Mouse (Mus musculus) kidney, postnatal 14 days (tissue): Measurements from ENCODE around the gene Krtap28-13.

ENCODE experiments used
- DNase-seq: peaks from one replicate; pipeline ENCODE4 v3.0.0; 2022; ENCODE audit warnings: mixed read lengths

The Krtap28-13 gene

GRCm38 (mm10) chr1:83096935-83097334 lies 36.2 kb downstream of the Krtap28-13 start:
- DNase-seq = no peak

- DNase-seq = no peak
Measured at GRCm38 (mm10) chr1:83099160-83099559, 38.4 kb downstream of the Krtap28-13 start.

GRCm38 (mm10) chr1:83099580-83100137 lies 38.9 kb downstream of the Krtap28-13 start:
- DNase-seq = no peak

- peak; percentile 64 for DNase-seq
Measured at GRCm38 (mm10) chr1:83101891-83102290, 41.2 kb downstream of the Krtap28-13 start.

GRCm38 (mm10) chr1:83105464-83105863 lies 44.7 kb downstream of the Krtap28-13 start:
- no peak for DNase-seq

- DNase-seq = no peak
Measured at GRCm38 (mm10) chr1:83107410-83107978, 46.8 kb downstream of the Krtap28-13 start.

GRCm38 (mm10) chr1:83110992-83111391 lies 50.3 kb downstream of the Krtap28-13 start:
- DNase-seq = no peak
